Mouse (Mus musculus) forebrain, embryonic 16.5 days (tissue): Measurements from ENCODE around the gene Gm20518. TPM values are rescaled to one million over a fixed set of nuclear protein-coding genes. Genes with fewer than 3 reads are reported as not detected.

ENCODE experiments used
- ATAC-seq: fragments of 200-750 bp; cut with Nextera tagmentation; 2 replicates; pipeline ENCODE4 v1.8.0; 2017; ENCODE audit warnings: mild to moderate bottlenecking, moderate library complexity
- H3K27ac ChIP-seq: fragments of 300-500 bp; sonication (generic); 2 replicates; pipeline ENCODE4 v1.5.1; 2014; ENCODE audit warnings: low read length, control low read depth
- H3K27me3 ChIP-seq: fragments of 300-500 bp; sonication (generic); replicated peaks from 2 replicates; pipeline ENCODE4 v1.6.1; 2014; ENCODE audit warnings: low read length; ENCODE audit not compliant: control insufficient read depth, insufficient read depth
- H3K36me3 ChIP-seq: fragments of 300-500 bp; sonication (generic); 2 replicates; pipeline ENCODE4 v1.6.1; 2014; ENCODE audit not compliant: control insufficient read depth, insufficient read depth
- H3K4me1 ChIP-seq: fragments of 300-500 bp; sonication (generic); replicated peaks from 2 replicates; pipeline ENCODE4 v1.6.1; 2014; ENCODE audit warnings: low read length; ENCODE audit not compliant: control insufficient read depth, insufficient read depth
- H3K4me2 ChIP-seq: fragments of 300-500 bp; sonication (generic); 2 replicates; pipeline ENCODE4 v1.6.1; 2014; ENCODE audit warnings: mild to moderate bottlenecking, low read length, control low read depth
- H3K4me3 ChIP-seq: fragments of 300-500 bp; sonication (generic); replicated peaks from 2 replicates; pipeline ENCODE4 v1.5.1; 2014; ENCODE audit warnings: mild to moderate bottlenecking, low read length, control low read depth
- H3K9ac ChIP-seq: fragments of 300-500 bp; sonication (generic); replicated peaks from 2 replicates; pipeline ENCODE4 v1.6.1; 2014; ENCODE audit warnings: low read depth, low read length, control low read depth
- H3K9me3 ChIP-seq: fragments of 300-500 bp; sonication (generic); 2 replicates; pipeline ENCODE4 v1.6.1; 2016; ENCODE audit warnings: low read length; ENCODE audit not compliant: control insufficient read depth
- WGBS: fragments of 180-500 bp; shearing (Covaris S2); extraction: QIAGEN DNeasy Blood & Tissue Kit; methylation state at CpG from one replicate; pipeline ENCODE4 v1.1.7; 2014; 5-methylcytosine and 5-hydroxymethylcytosine counted together
- polyA plus RNA-seq: library from polyadenylated mRNA; unstranded; fragments of >200 nt; fragmentation: Nextera tagmentation; extraction: Ambion mirVana; gene quantifications from 2 replicates; pipeline ENCODE4 v1.2.1, GENCODE M21; 2015

Gene Gm20518
- polyA plus RNA-seq, 1 experiment from 2014 or later = 1.1 TPM

DNA sequence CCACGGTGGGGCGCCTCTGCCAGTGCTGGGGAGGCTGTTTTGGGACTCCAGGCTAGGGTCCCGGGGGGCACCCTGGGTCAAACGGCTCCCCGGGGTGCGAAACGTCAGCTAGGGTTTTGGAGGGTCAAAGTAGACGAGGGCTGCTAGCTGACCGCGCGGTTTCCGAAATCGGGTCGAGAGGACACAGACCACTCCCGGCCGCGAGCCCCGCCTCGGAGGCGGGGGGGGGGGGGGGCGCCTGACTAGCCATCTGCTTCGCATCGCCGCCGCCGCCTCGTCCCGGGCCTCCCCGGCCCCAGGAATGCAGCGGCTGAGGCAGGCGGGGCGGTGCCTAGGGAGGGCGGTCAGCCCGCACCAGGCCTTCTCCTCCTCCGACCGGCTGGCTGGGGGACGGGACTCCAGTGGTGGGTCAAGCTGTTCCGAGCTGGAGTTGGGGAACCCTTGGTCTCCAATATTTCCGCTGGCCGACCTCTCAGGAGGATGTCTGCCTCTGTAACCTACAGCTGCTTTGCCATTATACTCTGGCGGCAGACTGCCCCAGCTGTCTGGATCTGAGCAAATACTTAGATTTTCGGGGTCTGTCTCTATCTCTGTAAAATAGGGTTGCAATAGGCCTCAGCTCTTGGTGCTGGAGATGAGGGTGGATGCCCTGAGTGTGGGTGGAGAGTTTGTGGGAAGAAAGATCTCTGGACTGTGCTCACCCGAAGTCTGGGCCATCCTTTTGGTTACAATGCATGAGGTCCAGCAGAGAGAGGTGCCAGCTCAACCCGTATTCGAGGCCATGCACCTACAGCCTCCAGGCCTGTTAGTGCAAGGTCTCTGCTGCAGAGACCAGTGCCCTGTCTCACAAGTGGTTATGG, 92.9 kb downstream of the Gm20518 start:
- 4% methylated on average over 26 of the region's 45 CpGs for WGBS
- peaks cover 34% of the 10 kb centered on the region for H3K4me1 ChIP-seq
- peak overlapping the region; percentile 82 for H3K4me2 ChIP-seq
- peaks cover 69% of the 10 kb centered on the region for H3K27me3 ChIP-seq
- peak overlapping the region; percentile 44 for H3K9ac ChIP-seq
- H3K27ac ChIP-seq = no peak overlapping the region
- ATAC-seq = no peak
- no peaks in the 10 kb centered on the region for H3K36me3 ChIP-seq
- peak overlapping the region; percentile 48 for H3K4me3 ChIP-seq
- no peaks in the 10 kb centered on the region for H3K9me3 ChIP-seq

DNA sequence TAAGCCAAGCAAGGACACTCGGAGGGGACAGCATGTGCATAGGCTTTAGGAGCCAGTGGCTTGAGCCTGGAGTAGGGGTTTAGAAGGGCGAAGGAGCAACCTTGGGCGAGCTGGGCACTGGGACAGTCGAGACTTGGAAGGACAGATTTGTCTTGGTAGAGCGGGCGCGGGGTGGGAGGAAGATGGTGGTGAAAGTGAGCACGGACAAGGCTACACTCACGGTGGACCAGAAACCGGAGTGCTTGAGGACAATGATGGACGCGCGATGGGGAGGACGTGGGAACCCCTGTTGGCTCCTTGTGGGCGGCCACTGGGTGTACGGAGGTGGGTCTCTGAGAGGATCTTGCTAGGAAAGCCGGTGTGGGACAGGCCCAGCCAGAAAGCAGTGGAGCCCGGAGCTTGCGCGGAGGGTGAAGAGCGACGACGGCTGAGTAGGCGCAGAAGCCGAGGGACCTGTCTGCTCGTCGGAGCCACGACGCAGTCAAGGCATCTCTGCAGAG, 93.6 kb downstream of the Gm20518 start:
- no peak for ATAC-seq
- H3K9ac ChIP-seq = peak overlapping the region; percentile 60
- H3K27ac ChIP-seq = no peak overlapping the region
- peak overlapping the region; percentile 48 for H3K4me3 ChIP-seq
- peak overlapping the region; percentile 82 for H3K4me2 ChIP-seq
- H3K4me1 ChIP-seq = peaks cover 27% of the 10 kb centered on the region
- no peaks in the 10 kb centered on the region for H3K36me3 ChIP-seq
- no peaks in the 10 kb centered on the region for H3K9me3 ChIP-seq
- peaks cover 62% of the 10 kb centered on the region for H3K27me3 ChIP-seq
- 4% methylated on average over 29 of the region's 29 CpGs for WGBS

- Histone ChIP-seq H3K4me2 (peak within 1 kb of the TSS; percentile 82), H3K9me3 (no peaks in the 10 kb centered on the region), H3K27ac (no peak within 1 kb of the TSS), H3K36me3 (peaks cover 6% of the 10 kb centered on the region; the same call in 1 of the 2 replicates), H3K9ac (peak within 1 kb of the TSS; percentile 60), H3K4me1 (peaks cover 21% of the 10 kb centered on the region), H3K4me3 (peak within 1 kb of the TSS; percentile 48), H3K27me3 (peaks cover 55% of the 10 kb centered on the region)
- under 1% methylated on average over 65 of the region's 81 CpGs for WGBS
- peak; percentile 32 for ATAC-seq
These were observed 94.3 kb downstream of the Gm20518 start, which contains the start of gene Scarf2 for GRCm38 (mm10) chr16:17796971-17797811. Gene Scarf2 (plus strand): TSS chr16:17797282.

DNA sequence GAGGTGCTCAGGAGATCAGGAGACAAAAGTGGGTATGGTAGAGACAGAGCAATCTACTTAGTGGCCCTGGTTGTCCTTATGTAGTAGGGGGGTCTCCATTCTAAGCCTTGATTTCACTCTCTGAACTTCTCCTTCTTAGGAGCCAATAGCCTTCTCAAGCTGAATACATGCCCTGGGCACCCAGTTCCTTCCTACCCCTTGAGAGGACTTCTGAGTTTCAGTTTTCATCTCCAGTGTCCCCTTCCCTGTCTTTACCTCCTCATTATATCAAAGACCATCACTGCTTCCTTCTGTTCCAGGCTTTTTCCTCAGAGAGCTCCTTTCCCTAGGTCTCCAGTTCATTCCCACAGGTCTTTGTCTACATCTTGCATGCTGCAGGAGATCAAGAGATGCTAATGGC, 95.0 kb downstream of the Gm20518 start:
- H3K4me3 ChIP-seq = peak overlapping the region; percentile 48
- peaks cover 19% of the 10 kb centered on the region for H3K4me1 ChIP-seq
- no peaks in the 10 kb centered on the region for H3K9me3 ChIP-seq
- H3K36me3 ChIP-seq = peaks cover 9% of the 10 kb centered on the region; the same call in 1 of the 2 replicates
- H3K9ac ChIP-seq = no peak overlapping the region
- no peak overlapping the region for H3K27ac ChIP-seq
- peak overlapping the region; percentile 82 for H3K4me2 ChIP-seq
- peaks cover 48% of the 10 kb centered on the region for H3K27me3 ChIP-seq
- ATAC-seq = no peak

DNA sequence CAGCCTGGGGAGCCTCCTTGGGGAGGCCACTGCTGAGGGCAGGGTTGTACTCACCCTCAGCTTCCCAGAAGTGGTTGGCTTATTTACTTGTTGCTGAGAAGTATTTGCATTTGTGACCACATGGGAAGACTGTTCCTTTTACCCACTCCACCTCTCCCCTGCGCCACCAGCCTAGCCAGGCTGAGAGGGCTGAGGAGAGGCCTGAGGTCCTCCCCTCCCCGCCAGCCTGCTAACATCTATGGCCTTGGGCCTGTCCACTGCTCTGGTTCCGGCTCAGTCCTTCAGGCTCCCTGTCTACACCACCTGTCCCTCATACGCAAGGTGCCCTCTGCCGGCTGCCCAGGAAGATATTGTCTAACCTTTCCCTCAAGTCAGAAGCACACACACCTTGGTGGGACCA, 95.8 kb downstream of the Gm20518 start:
- no peaks in the 10 kb centered on the region for H3K9me3 ChIP-seq
- H3K4me1 ChIP-seq = peaks cover 19% of the 10 kb centered on the region
- 62% methylated on average over 5 of the region's 5 CpGs for WGBS
- H3K36me3 ChIP-seq = peaks cover 10% of the 10 kb centered on the region
- no peak for ATAC-seq
- no peak overlapping the region for H3K4me2 ChIP-seq
- H3K4me3 ChIP-seq = no peak overlapping the region
- peaks cover 41% of the 10 kb centered on the region for H3K27me3 ChIP-seq
- no peak overlapping the region for H3K9ac ChIP-seq
- no peak overlapping the region for H3K27ac ChIP-seq

DNA sequence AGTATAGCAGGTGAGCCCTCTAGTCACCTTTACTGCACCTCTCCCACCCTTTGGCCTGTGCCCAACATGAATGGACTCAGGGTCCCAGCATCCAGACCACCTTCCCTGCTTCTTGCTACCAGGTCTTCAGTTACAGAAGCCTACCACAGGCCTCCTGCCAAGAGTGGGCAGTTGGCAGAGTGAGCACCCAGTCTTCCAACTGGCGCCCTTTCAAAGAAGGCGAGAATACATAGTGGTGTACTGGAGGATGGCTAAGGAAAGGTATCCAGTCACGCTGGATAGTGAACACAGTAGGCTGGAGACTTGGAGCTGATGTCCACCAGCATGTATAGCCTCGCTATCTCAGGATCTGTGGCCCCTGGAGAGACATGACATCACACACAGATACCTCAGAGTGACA, 97.4 kb downstream of the Gm20518 start:
- H3K27me3 ChIP-seq = peaks cover 28% of the 10 kb centered on the region
- peaks cover 21% of the 10 kb centered on the region for H3K36me3 ChIP-seq
- no peak overlapping the region for H3K27ac ChIP-seq
- no peak overlapping the region for H3K4me2 ChIP-seq
- H3K4me3 ChIP-seq = no peak overlapping the region
- H3K9ac ChIP-seq = no peak overlapping the region
- ATAC-seq = no peak
- H3K9me3 ChIP-seq = no peaks in the 10 kb centered on the region
- WGBS = 85% methylated on average over 4 of the region's 4 CpGs
- H3K4me1 ChIP-seq = peaks cover 19% of the 10 kb centered on the region

DNA sequence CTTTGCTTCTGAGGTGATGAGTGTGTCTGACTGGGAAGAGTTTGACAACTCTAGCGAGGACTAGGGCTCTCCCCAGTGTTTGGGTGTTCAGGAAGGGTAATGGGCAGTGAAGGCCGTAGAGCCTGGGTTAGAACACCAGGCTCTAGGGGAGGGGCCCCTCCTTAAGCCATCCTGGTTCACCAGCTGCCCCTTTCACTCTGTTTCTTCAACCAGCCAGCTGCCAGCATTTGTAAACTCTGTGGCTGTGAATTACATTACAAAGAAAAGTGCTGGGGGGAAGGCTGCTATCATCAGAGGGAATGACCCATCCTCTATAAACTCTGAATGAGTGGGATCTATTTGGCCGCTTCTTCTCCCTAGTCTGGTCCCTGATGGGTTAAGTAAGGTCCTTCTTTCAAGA, 98.7 kb downstream of the Gm20518 start:
- Histone ChIP-seq H3K9me3 (no peaks in the 10 kb centered on the region), H3K4me1 (peaks cover 10% of the 10 kb centered on the region), H3K27me3 (peaks cover 18% of the 10 kb centered on the region), H3K9ac (no peak overlapping the region), H3K36me3 (peaks cover 24% of the 10 kb centered on the region), H3K27ac (no peak overlapping the region), H3K4me3 (no peak overlapping the region), H3K4me2 (no peak overlapping the region)
- ATAC-seq = no peak
- 76% methylated on average over 3 of the region's 3 CpGs for WGBS

- Histone ChIP-seq H3K4me3 (no peak overlapping the region), H3K4me2 (no peak overlapping the region), H3K9me3 (no peaks in the 10 kb centered on the region), H3K9ac (no peak overlapping the region), H3K36me3 (peaks cover 18% of the 10 kb centered on the region), H3K27ac (no peak overlapping the region), H3K27me3 (no peaks in the 10 kb centered on the region), H3K4me1 (no peaks in the 10 kb centered on the region)
- no peak for ATAC-seq
- 59% methylated on average over 3 of the region's 3 CpGs for WGBS
These were observed 106.1 kb downstream of the Gm20518 start for GRCm38 (mm10) chr16:17785337-17785736.
